Mouse (Mus musculus) ovary, postnatal 14 days (tissue): ENCODE measurements around the gene Angptl1.

Source experiments
- DNase-seq: peaks from one replicate; pipeline ENCODE4 v3.0.0; 2022; ENCODE audit warnings: low spot score

Gene Angptl1

GRCm38 (mm10) chr1:156838177-156838576 lies at the start of gene Angptl1:
TSS of gene Angptl1 (plus strand) at chr1:156838562.
- DNase-seq: no peak

- no peak for DNase-seq
Observed at GRCm38 (mm10) chr1:156789844-156790490, 48.4 kb upstream of the Angptl1 start.

GRCm38 (mm10) chr1:156796251-156796650 lies 42.1 kb upstream of the Angptl1 start:
- no peak for DNase-seq

- no peak for DNase-seq
Observed at GRCm38 (mm10) chr1:156801276-156801675, 37.1 kb upstream of the Angptl1 start.

- no peak for DNase-seq
Observed at GRCm38 (mm10) chr1:156808332-156808731, 30.0 kb upstream of the Angptl1 start.

GRCm38 (mm10) chr1:156811928-156812327 lies 26.4 kb upstream of the Angptl1 start:
- DNase-seq: no peak

GRCm38 (mm10) chr1:156812716-156813115 lies 25.6 kb upstream of the Angptl1 start:
- DNase-seq: no peak

- DNase-seq: no peak
Observed at GRCm38 (mm10) chr1:156813485-156813884, 24.9 kb upstream of the Angptl1 start.

- no peak for DNase-seq
Observed at GRCm38 (mm10) chr1:156819236-156819635, 19.1 kb upstream of the Angptl1 start.

- DNase-seq: peak; percentile 31
Observed at GRCm38 (mm10) chr1:156838695-156839094, 333 bp downstream of the Angptl1 start.

- no peak for DNase-seq
Observed at GRCm38 (mm10) chr1:156841625-156842339, 3.4 kb downstream of the Angptl1 start.

GRCm38 (mm10) chr1:156847098-156847497 lies 8.7 kb downstream of the Angptl1 start:
- no peak for DNase-seq

GRCm38 (mm10) chr1:156852409-156852808 lies 14.0 kb downstream of the Angptl1 start:
- DNase-seq: no peak

- no peak for DNase-seq
Observed at GRCm38 (mm10) chr1:156852872-156853271, 14.5 kb downstream of the Angptl1 start.

- DNase-seq: no peak
Observed at GRCm38 (mm10) chr1:156854558-156854957, 16.2 kb downstream of the Angptl1 start.

- DNase-seq: no peak
Observed at GRCm38 (mm10) chr1:156856666-156857065, 18.3 kb downstream of the Angptl1 start.

GRCm38 (mm10) chr1:156859156-156859555 lies 20.8 kb downstream of the Angptl1 start:
- no peak for DNase-seq

- no peak for DNase-seq
Observed at GRCm38 (mm10) chr1:156859711-156860250, 21.4 kb downstream of the Angptl1 start.

GRCm38 (mm10) chr1:156860266-156860665 lies 21.9 kb downstream of the Angptl1 start:
- no peak for DNase-seq

- DNase-seq: no peak
Observed at GRCm38 (mm10) chr1:156861475-156862043, 23.2 kb downstream of the Angptl1 start.

GRCm38 (mm10) chr1:156863726-156864125 lies 25.4 kb downstream of the Angptl1 start:
- DNase-seq: no peak

GRCm38 (mm10) chr1:156864240-156864639 lies 25.9 kb downstream of the Angptl1 start:
- DNase-seq: no peak

GRCm38 (mm10) chr1:156870028-156870427 lies 31.7 kb downstream of the Angptl1 start:
- DNase-seq: no peak
